Mouse (Mus musculus) frontal cortex, postnatal 25 days (tissue): ENCODE results near the gene Slc27a5.

Experiments used
- DNase-seq, 2 experiments: peaks; one replicate each; pipeline ENCODE4 v3.0.0; 2022; ENCODE audit warnings: low spot score in 2 of 2

Slc27a5 gene

GRCm38 (mm10) chr7:12985724-12986123 lies 12.3 kb downstream of the Slc27a5 start:
- DNase-seq, result no peak

GRCm38 (mm10) chr7:12980291-12980690 lies 17.7 kb downstream of the Slc27a5 start:
- no peak for DNase-seq

- no peak for DNase-seq
These were observed 18.2 kb downstream of the Slc27a5 start for GRCm38 (mm10) chr7:12979776-12980175.

- no peak for DNase-seq
These were observed 18.9 kb downstream of the Slc27a5 start for GRCm38 (mm10) chr7:12978931-12979722.

GRCm38 (mm10) chr7:12977682-12978389 lies 20.2 kb downstream of the Slc27a5 start, which contains the start of gene Zfp446:
Zfp446 (plus strand) TSS chr7:12977848.
- peak; percentile 96 to 98 for DNase-seq

- no peak for DNase-seq
These were observed 27.1 kb downstream of the Slc27a5 start for GRCm38 (mm10) chr7:12970906-12971305.

GRCm38 (mm10) chr7:12966104-12966845 lies 31.7 kb downstream of the Slc27a5 start:
- DNase-seq, result peak in 1 of 2 experiments; percentile 48

GRCm38 (mm10) chr7:12965678-12966091 lies 32.3 kb downstream of the Slc27a5 start, which contains the start of gene Zfp324:
Zfp324 (plus strand) TSS chr7:12965838.
- peak; percentile 80 to 85 for DNase-seq

- DNase-seq, result peak in 1 of 2 experiments; percentile 31
These were observed 36.4 kb downstream of the Slc27a5 start for GRCm38 (mm10) chr7:12961511-12962141.

GRCm38 (mm10) chr7:12959718-12960117 lies 38.3 kb downstream of the Slc27a5 start:
- DNase-seq, result no peak

- DNase-seq, result no peak
These were observed 39.0 kb downstream of the Slc27a5 start for GRCm38 (mm10) chr7:12958948-12959347.

- no peak for DNase-seq
These were observed 40.5 kb downstream of the Slc27a5 start for GRCm38 (mm10) chr7:12957511-12957910.

- no peak for DNase-seq
These were observed 43.1 kb downstream of the Slc27a5 start for GRCm38 (mm10) chr7:12954896-12955295.

GRCm38 (mm10) chr7:12949872-12950229 lies 48.1 kb downstream of the Slc27a5 start:
- DNase-seq, result no peak

- DNase-seq, result peak; percentile 87 to 92
These were observed 48.7 kb downstream of the Slc27a5 start for GRCm38 (mm10) chr7:12949032-12949871.

- DNase-seq, result no peak
These were observed 54.5 kb downstream of the Slc27a5 start for GRCm38 (mm10) chr7:12943488-12943887.

GRCm38 (mm10) chr7:12940599-12940998 lies 57.4 kb downstream of the Slc27a5 start:
- no peak for DNase-seq
